In genomic region chr8:42291392-42291791, GRCm38 (mm10) we compare ENCODE assay signal across 21 mouse cellular contexts.
"Had no signal": no experiment of that assay in that cellular context is flagged by ENCODE, and none has a peak within 500 bp of the region (broad histone marks: within the 10 kb centered on the region; RNA-seq: fewer than 3 reads in every experiment).

No protein-coding gene starts in this region.

- H3K9me3 ChIP-seq: limb, embryonic 13.5 days; liver, embryonic 13.5 days; midbrain, embryonic 10.5 days; midbrain, embryonic 13.5 days; neural tube, embryonic 13.5 days; stomach, embryonic 15.5 days had no signal

- H3K27me3 ChIP-seq: limb, embryonic 13.5 days; liver, embryonic 13.5 days; midbrain, embryonic 13.5 days; neural tube, embryonic 13.5 days; stomach, embryonic 15.5 days had no signal

- H3K4me2 ChIP-seq: limb, embryonic 13.5 days; liver, embryonic 13.5 days; lung, embryonic 14.5 days; midbrain, embryonic 13.5 days; neural tube, embryonic 13.5 days; stomach, embryonic 15.5 days had no signal

- ATAC-seq: intestine, postnatal 0 days; lung, postnatal 0 days; midbrain, embryonic 13.5 days; midbrain, embryonic 16.5 days had no signal

- H3K4me1 ChIP-seq: limb, embryonic 13.5 days; liver, embryonic 13.5 days; midbrain, embryonic 10.5 days; midbrain, embryonic 13.5 days; neural tube, embryonic 13.5 days; stomach, embryonic 15.5 days had no signal

- H3K9ac ChIP-seq: limb, embryonic 13.5 days; liver, embryonic 13.5 days; lung, embryonic 14.5 days; midbrain, embryonic 13.5 days; neural tube, embryonic 13.5 days; stomach, embryonic 15.5 days had no signal

- H3K36me3 ChIP-seq: limb, embryonic 13.5 days; liver, embryonic 13.5 days; midbrain, embryonic 10.5 days; midbrain, embryonic 13.5 days; neural tube, embryonic 13.5 days; stomach, embryonic 15.5 days had no signal

- H3K4me3 ChIP-seq: limb, embryonic 13.5 days; liver, embryonic 13.5 days; midbrain, embryonic 10.5 days; midbrain, embryonic 13.5 days; myocyte; neural tube, embryonic 13.5 days; stomach, embryonic 15.5 days had no signal

- H3K27ac ChIP-seq: kidney, postnatal 0 days; limb, embryonic 13.5 days; liver, embryonic 13.5 days; macrophage; midbrain, embryonic 10.5 days; midbrain, embryonic 13.5 days; neural tube, embryonic 13.5 days; stomach, embryonic 15.5 days had no signal

- DNase-seq: kidney, adult 2 months; kidney, postnatal 36 days; left cerebral cortex, postnatal 4 days; liver, embryonic 13.5 days; lung, embryonic 14.5 days; right cerebral cortex, postnatal 14 days; right cerebral cortex, postnatal 4 days; spleen, adult 18-20 months; thymus, adult 18-20 months; thymus, postnatal 36 days had no signal
